24 mouse cellular contexts compared by ENCODE assay signal in the genomic region with DNA sequence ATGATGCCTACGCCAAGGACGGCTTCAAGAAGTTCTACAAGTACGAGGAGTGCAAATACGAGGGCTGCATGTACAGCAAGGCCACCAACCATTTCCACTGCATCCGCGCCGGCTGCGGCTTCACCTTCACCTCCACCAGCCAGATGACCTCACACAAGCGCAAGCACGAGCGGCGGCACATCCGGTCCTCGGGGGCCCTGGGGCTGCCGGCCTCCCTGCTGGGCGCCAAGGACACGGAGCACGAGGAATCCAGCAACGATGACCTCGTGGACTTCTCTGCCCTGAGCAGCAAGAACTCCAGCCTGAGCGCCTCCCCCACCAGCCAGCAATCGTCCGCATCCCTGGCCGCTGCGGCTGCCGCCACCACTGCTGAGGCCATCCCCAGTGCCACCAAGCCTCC.
DNase-seq lines count a peak whose midpoint lies in the region; ATAC-seq lines count a peak whose summit lies in the region.
"Had no signal": no experiment of that assay in that cellular context is flagged by ENCODE, and none has a peak within 500 bp of the region (broad histone marks: within the 10 kb centered on the region; RNA-seq: fewer than 3 reads in every experiment).

No protein-coding gene starts in this region.

- H3K9ac ChIP-seq in heart, embryonic 12.5 days: peak overlapping the region; percentile 33; the same call in 1 of the 2 replicates
- H3K9ac ChIP-seq in intestine, embryonic 15.5 days: no peak overlapping the region
- H3K9ac ChIP-seq: forebrain, embryonic 15.5 days; liver, embryonic 12.5 days; liver, postnatal 0 days; midbrain, embryonic 12.5 days had no signal

- intact Hi-C loops in heart, postnatal 10 days (cut with DNase I): no loop called here

- no peak overlapping the region for H3K4me2 ChIP-seq in heart, embryonic 12.5 days
- no peak overlapping the region for H3K4me2 ChIP-seq in intestine, embryonic 15.5 days (replicated peaks)
- H3K4me2 ChIP-seq: forebrain, embryonic 15.5 days; liver, embryonic 12.5 days; midbrain, embryonic 12.5 days; neural tube, embryonic 13.5 days had no signal

- 83% methylated on average over 26 of the region's 26 CpGs for WGBS in heart, embryonic 12.5 days
- 86% methylated on average over 26 of the region's 26 CpGs for WGBS in intestine, embryonic 15.5 days

- no peaks in the 10 kb centered on the region for H3K9me3 ChIP-seq in heart, embryonic 12.5 days (replicated peaks)
- no peaks in the 10 kb centered on the region for H3K9me3 ChIP-seq in intestine, embryonic 15.5 days
- H3K9me3 ChIP-seq: forebrain, embryonic 15.5 days; liver, embryonic 12.5 days; midbrain, embryonic 12.5 days; neural tube, embryonic 13.5 days had no signal

- H3K36me3 ChIP-seq in heart, embryonic 12.5 days: peaks cover 57% of the 10 kb centered on the region
- H3K36me3 ChIP-seq in intestine, embryonic 15.5 days: no peaks in the 10 kb centered on the region
- H3K36me3 ChIP-seq: forebrain, embryonic 15.5 days; liver, embryonic 12.5 days; midbrain, embryonic 12.5 days had no signal

- ATAC-seq in heart, embryonic 12.5 days (ENCODE audit: insufficient number of reproducible peaks, low FRiP score): no peak
- ATAC-seq in intestine, embryonic 15.5 days: no peak
- ATAC-seq: forebrain, embryonic 15.5 days; hindbrain, embryonic 16.5 days; liver, embryonic 12.5 days; liver, postnatal 0 days had no signal

- H3K4me3 ChIP-seq in heart, embryonic 12.5 days: no peak overlapping the region
- no peak overlapping the region for H3K4me3 ChIP-seq in intestine, embryonic 15.5 days (replicated peaks)
- H3K4me3 ChIP-seq: forebrain, embryonic 15.5 days; heart, adult 2 months; layer of hippocampus, adult 2 months; left cerebral cortex, adult 2 months; liver, embryonic 12.5 days; midbrain, embryonic 12.5 days; neural tube, embryonic 13.5 days had no signal

- H3K4me1 ChIP-seq in heart, embryonic 12.5 days (replicated peaks): peaks cover 58% of the 10 kb centered on the region
- H3K4me1 ChIP-seq in intestine, embryonic 15.5 days (replicated peaks): peaks cover 39% of the 10 kb centered on the region

- no peak for DNase-seq in heart, postnatal 10 days
- DNase-seq in ovary, postnatal 36 days (ENCODE audit: low spot score): peak; percentile 66
- no peak for DNase-seq in ovary, postnatal 14 days (ENCODE audit: low spot score)
- peak; percentile 49 for DNase-seq in adrenal gland, postnatal 25 days
- no peak for DNase-seq in cerebellum, adult 9-10 months
- DNase-seq: B cell, adult 2 months; cerebellum, adult 2 months; cerebellum, postnatal 25 days; heart, adult 2 months; kidney, adult 2 months; kidney, postnatal 36 days; liver, postnatal 0 days; lung, postnatal 36 days; thymus, adult 2 months; thymus, postnatal 36 days had no signal

- H3K27ac ChIP-seq in heart, embryonic 12.5 days (ENCODE audit: poor library complexity, severe bottlenecking): peak overlapping the region; percentile 14; the same call in 1 of the 2 replicates
- no peak overlapping the region for H3K27ac ChIP-seq in intestine, embryonic 15.5 days
- H3K27ac ChIP-seq: forebrain, embryonic 15.5 days; heart, adult 2 months; layer of hippocampus, adult 2 months; left cerebral cortex, adult 2 months; liver, embryonic 12.5 days; midbrain, embryonic 12.5 days had no signal

- peaks cover 9% of the 10 kb centered on the region; the same call in 1 of the 2 replicates for H3K27me3 ChIP-seq in heart, embryonic 12.5 days (replicated peaks)
- H3K27me3 ChIP-seq in intestine, embryonic 15.5 days (replicated peaks): no peaks in the 10 kb centered on the region

Comparison
In these comparisons a context has a peak if more than half of its experiments do, and no peak if none do; other contexts are left out.
1. DNase-seq: peak in ovary, postnatal 36 days (single experiment) and adrenal gland, postnatal 25 days (single experiment); none in heart, postnatal 10 days (0 of 2), ovary, postnatal 14 days (single experiment) and cerebellum, adult 9-10 months (single experiment).